Mouse (Mus musculus) kidney, adult 2 months (tissue): ENCODE data around the gene Gm11639.

Experiments
- CTCF ChIP-seq: fragments of 200-500 bp; conservative IDR thresholded peaks from 2 replicates; pipeline ENCODE4 v1.5.1; 2011; ENCODE audit warnings: low read depth, mild to moderate bottlenecking, control low read depth, low read length, moderate library complexity, mixed read lengths; ENCODE audit not compliant: insufficient read depth, insufficient read length
- POLR2A ChIP-seq: fragments of 200-500 bp; IDR thresholded peaks from one replicate; pipeline ENCODE4 v1.6.1; 2011; ENCODE audit warnings: low read depth, low read length, control low read depth

- TF ChIP-seq CTCF: no peak
- TF ChIP-seq POLR2A: no peak
These were observed 18.6 kb downstream of the Gm11639 start for GRCm38 (mm10) chr11:104704097-104704496.
